Mouse (Mus musculus) fibroblast of lung, adult 2 months (primary cell): ENCODE measurements at regions not wholly inside any gene's neighbourhood (a gene's known extent, or its start where the extent isn't known, plus 50 kb on each side); places are given as distances from the start of the nearest gene placed in this dataset.

Source experiments
- DNase-seq: peaks from one replicate; pipeline ENCODE4 v3.0.0-alpha.2; 2011; ENCODE audit warnings: low read depth

DNA sequence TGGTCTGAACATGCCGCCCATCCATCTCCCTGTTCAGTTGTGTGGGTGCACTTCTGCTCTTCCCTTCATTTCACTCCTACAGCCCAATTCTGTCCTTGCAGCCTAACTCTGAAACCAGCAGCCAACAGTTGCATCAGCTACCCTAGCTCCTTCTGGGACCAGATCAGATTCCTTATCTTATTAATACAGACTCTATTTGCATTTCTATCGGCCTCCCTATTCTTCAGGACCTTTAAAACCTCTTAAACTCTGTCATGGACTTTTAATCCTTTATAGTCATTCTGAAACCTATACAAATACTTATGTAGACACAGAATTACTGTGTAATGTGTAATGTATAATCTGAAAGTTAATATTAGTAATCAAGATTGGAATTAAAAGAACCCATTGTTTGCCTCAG, 195.9 kb upstream of the Thbs1 start:
- no peak for DNase-seq

DNA sequence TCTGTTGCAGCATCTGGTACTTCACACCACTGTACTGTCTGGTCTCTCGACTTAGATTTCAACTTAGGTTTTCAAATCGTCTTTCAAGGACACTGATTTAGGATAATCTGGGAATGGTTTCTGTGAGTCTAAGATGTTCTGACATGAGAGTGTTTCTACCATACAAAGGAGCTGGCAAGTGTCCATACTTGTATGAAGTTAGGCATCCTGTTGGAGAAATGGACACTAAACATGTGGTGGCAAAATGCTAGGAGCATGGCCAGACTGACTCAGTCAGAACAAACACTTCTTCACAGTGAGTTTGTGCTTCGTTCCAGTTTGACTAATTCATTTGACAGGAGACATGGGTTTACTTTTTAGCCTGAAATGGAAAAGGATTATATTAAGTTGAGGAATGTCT, 194.5 kb upstream of the Thbs1 start:
- DNase-seq: no peak

DNA sequence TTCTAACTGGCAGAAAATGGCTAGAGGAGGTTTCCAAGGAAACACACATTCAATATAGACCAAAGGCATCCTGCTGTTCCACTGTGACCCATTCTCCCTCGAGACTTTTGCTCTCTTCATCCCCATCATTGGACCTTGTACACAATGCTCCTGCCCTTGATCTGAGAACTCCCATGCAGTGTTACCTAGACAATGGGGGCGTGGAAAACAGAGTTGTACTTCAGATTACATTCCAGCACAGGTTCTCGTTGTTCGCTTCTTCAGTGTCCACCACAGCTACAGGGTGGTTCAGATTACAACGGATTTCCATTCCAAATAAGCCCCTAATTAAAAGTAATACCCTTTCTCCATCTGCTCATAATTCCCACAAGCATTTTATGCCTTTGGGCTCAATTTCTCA, 186.8 kb upstream of the Thbs1 start:
- DNase-seq: no peak

DNA sequence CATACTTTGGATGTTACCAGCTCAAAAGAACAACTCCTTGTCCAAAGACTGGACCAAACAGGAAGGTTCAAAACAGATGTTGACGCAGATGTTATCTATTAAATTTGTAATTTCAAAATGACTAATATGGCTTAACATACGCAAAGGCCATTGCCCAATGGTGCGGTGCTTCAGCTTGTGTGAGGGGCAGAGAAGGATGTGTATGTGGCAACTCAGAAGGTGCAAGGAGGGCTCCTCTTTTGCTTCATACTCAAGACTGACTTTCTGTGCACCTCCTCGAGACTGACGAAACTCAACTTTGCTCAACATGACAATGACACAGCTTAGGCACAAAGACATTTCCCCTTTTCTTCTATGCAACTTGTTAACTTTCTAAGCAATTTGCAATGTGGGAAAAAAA, 186.3 kb upstream of the Thbs1 start:
- DNase-seq: no peak

DNA sequence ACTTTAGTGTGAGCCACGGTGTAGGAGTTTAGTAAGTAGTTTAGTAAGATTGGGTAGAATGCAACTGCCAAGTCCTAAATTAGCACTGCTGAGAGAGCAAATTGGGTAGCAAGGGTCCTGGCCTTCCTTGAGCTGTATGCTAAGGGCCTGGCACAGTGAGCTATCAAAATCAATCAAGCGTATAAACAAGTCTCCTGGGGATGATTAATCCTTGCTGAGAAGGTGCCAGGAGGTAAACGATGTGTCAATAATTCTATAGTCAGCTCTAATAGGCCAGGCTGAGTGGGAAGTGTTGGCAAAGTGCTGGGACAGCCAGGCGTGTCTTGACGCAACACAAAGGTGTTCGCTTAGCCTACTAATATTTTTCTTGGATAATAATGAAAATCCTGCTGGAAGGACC, 183.6 kb upstream of the Thbs1 start:
- peak; percentile 28 for DNase-seq

DNA sequence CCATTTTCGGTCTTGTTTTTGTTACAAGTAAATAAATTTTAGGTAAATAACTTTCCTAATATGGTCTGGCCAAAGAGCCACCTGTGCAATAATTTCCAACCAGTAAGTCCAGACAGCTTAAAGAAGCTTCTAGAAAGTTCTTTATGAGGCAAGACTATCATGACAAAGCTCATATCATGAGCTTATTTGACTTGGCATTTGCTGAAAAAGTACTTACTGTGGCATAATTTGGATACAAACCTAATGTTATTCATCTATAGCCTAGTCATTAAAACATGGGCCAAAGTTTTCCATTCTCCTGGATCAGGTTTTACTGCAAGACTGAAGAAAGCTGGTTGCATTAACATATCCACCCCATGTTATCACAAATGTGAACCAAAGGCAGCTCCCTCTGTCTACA, 182.1 kb upstream of the Thbs1 start:
- DNase-seq: no peak

DNA sequence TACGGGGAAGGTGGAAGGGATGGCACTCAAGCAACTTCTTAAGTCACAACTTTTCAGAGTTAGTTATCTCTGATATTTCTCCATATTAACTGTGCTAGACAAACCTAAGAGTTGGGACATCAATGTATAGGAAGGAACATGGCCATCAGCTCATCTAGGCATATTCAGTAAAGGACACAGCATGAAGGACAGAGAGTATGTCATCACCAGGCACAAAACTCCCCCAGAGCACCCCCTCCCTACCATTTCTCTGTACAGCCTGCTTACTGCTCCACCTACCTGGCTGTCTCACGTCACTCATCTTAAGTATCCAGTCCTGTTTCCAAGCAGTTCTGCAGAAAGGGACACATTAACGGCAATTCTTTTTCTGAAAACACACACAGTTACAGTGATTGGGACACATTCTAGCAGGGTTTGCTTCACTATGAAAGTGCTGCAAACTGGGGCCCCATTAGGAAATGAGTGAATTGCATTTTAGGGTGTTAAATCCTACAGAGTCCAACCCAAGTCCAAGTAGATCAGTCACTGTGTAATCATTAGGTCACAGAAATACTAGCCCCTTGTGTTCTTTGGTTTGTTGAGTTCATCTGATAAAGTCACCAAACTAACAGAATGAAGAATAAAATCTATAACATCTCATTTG, 180.7 kb upstream of the Thbs1 start:
- no peak for DNase-seq

DNA sequence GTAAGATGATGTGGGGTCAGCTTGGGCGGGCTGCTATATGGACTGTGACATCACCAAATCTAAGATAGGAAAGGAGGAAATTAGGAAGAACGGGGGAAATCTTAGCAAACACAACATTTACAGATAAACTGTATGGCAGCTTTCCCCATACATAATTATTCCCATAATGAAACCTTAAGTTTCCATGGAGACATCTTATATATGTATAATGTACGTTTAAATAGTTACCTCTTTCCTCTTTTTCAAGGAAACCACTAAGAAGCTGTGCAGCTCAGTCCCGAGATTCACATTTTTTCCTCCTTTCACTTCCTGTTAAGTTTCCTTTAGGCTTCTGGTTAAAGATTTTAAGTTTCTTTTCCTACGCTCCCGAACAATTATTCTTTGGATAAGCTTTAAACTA, 175.1 kb upstream of the Thbs1 start:
- no peak for DNase-seq

DNA sequence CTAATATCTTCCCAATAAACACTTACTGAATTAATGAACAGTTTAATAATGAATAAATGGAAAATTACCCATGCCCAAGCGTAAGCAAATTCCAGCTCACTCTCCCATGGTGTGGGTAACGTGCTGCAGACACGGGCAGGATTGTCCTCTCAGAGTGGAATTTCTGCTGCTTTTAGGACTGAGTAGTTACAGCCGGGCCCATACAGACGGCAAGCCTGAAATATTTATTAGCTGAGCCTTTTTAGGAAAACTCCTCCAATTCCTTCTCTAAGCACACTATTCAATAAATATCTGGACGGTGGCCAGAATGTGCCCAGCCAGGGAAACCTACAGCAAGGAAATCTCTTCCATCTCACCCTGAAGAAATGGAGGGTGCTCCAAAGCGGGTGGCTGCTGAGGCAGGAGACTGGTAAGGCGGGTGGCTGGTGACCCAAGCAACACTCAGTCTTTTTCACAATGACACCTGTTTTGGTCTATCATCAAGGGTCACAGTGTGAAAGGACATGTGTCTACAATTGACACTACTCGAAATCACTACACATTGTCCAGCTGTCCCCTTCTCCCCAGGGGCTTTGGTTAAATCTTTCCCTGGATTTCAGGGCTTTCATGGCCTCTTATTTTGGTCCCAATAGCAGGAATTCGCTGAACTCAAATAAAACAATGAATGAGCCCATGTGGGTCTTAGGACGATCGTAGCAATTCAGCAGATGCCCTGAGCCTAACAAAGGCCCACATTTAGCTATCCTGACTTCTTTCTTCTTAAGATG, 173.2 kb upstream of the Thbs1 start:
- no peak for DNase-seq

DNA sequence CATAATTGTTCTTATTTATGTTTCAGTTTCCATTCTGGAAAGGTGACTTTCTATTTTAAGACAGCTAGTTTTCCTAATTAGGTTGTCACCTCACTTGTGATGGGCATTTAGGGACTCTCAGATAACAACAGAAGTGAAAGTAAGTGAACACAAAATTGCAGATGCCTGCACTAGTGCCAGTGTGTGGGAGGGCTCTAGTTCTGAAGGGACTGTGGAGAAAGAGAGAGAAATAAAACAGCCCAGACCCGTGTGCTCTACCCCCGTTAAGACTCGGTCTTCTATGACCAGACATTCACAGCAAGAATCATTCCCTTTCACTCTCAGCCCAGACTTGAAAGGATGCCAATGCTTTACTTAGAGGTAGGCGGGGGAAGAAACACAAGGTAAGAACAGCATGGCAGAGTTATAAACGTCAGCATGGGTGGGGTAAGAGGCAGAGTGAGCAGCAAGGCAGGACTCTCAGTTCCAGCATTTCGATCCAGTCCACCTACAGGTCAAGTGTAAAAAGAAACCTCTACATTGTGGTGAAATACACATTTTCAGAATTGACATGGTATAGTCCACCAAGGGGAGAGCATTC, 170.1 kb upstream of the Thbs1 start:
- no peak for DNase-seq

DNA sequence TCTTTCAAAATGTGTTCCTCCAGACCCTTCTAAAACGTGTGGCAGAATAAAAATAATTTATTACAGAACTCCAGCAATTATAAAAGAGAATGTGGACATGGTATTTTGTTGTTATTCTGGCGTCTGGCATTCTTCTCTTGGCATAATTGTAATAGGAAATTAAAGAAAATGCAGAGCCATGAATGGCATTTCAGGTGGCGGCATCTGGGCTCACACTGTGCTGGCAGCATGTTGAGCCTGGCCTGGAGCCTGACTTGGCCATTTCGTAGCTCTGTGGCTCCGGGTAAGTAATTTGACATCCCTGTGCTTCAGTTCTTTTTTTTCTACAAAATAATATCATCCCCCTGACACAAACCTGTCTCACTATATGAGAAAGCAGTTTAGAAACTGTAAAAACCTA, 168.0 kb upstream of the Thbs1 start:
- no peak for DNase-seq

DNA sequence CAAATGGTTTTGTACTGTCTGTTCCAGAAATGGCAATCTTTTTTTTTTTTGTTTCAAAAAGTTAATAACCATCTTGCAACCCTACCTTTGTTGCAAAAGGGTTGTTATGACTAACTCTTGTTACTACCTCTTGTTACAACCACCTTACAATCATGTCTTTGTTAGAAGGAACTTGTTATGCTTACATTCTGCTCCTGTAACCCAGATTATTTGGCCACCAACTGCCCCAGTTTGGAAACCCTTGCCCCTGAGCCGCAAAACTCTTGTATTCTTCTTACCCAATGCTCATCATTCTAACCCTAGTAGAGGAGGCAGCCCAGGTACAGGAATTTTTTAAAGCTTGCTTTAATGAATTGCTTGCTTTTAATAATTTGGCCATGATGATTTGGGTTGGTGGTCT, 167.4 kb upstream of the Thbs1 start:
- no peak for DNase-seq

DNA sequence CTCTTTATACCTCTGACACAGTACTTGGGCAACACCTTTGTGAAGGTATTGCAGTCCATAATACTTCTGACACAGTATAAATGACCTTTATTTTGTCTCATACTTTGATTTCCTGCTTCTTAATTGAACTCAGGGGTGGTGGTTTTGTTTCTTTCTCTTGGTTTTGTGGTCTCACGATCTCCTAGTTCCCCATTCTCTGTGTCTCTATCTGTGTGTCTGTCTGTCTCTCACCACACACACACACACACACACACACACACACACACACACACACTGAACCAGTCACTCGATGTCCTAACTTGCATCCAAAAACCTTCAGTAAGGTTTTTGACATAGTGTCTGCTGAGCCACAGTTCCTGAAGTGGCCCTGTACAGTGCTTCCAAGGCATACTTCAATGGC, 166.7 kb upstream of the Thbs1 start:
- no peak for DNase-seq

DNA sequence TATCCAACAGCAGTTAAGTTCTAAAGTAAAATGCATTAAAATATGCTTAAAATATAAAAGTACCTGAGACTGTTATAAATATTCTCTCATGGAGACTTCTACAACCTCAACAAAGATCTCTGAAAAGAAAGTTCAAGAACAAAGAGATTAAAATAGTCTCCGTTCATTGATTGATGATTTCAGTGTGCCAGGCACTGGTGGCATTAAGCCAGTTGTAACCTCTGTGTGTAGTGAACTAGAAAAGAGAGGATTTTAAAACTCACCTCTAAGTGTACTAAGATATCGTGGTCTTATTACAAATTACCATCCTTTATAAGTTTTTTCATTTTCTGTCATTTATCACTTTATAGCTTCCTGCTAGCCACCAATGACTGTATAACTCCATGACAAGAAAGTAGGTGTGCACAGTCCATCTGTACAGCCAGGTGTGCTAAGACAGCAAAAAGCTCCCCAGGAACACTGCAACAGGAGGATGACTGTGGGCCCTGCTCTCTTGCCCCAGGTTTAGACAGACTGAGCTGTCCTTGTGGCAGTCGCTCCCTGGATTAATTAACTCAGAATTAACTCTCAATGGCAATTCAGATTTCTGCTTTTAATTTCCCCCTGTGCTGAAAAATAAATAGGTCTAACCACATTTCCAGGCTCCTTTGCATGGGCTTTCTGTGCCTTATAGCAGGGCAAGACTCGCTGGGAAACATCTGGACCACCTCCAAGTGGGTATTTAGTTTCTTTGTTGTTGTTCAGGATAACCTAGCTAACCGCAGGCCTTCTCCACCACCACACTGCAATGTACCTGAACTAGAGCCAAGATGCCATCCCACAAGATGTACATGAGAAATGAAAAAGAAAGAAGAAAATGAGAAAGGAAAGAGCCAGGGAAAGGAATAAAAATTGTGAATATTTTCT, 161.0 kb upstream of the Thbs1 start:
- no peak for DNase-seq

DNA sequence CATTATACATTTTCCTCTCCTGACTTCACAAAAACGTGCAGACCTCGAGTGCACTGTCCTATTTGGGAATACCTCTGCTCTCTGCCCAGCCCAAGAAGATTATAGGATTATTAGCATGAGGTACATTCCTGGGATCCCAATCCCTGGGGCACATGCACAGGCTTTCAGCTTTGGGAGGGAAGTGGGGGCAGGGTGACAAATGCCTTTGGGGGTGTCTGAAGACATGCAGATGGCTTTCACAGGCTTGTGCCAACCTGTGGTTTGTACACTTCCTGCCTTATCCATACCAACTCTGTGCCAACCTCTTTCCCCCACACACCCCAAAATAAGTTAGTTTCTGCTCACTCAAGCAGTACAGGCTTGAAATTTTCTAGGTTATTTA, 160.3 kb upstream of the Thbs1 start:
- no peak for DNase-seq

DNA sequence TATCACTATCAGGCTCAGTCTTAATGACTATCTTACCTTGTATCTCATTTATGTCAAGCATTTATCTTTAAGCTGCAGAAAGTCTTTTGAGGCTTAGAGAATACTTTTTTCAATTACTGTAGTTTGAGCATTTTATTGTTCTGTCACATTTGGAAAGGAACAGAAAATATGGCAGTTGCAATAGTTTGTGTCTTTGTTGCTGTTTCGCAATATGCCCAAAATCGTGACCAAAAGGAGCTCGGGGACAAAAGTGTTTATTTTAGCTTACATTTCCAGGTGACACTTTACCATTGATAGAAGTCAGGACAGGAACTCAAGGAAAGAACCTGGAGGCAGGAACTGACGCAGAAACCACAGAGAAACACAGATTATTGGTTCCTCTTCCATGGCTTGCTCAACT, 152.9 kb upstream of the Thbs1 start:
- DNase-seq: no peak

DNA sequence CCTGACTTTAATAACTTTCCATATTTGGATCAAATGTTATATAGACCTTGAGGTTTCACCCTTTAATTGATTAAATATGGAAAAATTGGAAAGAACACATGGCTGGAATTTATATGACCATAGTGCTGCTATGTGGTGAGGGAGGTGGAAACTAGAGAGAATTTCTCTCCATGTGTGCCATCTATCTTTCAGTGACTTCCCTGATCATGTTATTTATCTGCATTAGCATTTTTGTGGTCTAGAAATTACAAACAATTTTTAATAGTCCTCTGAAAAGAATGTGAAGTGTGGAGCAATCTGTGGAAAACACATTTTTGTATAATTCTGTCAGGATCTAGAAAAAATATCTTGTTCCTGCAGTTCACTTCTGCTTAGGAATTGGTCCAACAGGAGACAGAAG, 152.2 kb upstream of the Thbs1 start:
- DNase-seq: peak; percentile 55

DNA sequence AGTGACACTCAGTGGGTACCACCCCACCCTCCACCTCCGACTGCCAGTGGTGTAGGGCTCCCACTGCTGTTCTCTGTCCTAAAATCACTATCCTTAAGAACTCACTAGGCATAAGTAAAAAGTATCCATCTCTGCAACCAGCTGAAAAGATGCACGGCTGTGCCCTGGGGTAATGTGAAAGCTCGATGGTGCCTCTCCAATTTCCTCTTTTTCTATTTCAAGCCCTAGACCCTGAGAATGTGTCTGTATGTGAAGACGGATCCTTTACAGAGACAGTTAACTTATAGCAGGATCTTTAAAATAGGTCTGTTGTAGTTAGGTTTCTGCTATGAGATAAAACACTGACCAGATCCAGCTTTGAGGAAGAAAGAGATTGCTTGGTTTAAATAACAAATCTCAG, 149.1 kb upstream of the Thbs1 start:
- DNase-seq: no peak

DNA sequence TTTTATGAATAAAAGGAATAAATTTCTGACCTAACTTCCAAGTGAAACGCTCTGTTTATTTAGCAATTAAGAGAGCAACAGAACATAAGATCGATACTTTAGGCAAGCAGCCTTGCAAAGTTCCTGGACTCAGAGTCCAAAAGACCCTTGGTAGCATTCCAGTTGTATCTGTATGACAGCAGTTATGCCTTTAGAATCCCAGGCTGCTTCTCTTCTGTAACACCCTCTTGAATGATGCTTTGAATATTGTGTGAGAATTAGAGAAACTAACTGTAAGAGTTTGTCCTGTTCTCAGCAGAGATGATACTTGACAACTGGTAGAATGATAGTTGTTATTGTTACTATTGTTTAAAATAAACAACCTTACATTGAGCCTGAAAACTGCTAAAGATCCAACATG, 148.2 kb upstream of the Thbs1 start:
- DNase-seq: no peak

DNA sequence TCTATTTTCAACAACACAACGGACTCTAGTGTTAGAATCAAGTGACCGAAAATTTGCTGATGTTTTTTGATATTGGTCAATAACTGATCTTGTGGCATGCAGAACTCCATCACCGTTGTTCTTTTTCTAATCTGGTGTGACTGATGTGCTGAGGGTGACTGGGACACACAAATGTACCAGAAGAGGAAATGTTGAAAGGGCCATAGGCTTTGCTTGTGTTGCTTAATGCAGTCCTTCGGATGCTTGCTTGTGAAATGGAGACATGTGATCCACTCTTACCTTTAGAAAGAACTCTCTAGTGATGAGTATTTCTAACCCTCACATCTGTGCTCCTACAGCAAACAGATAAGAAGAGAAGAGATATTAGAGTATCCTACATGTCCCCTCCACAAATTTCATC, 145.9 kb upstream of the Thbs1 start:
- no peak for DNase-seq

DNA sequence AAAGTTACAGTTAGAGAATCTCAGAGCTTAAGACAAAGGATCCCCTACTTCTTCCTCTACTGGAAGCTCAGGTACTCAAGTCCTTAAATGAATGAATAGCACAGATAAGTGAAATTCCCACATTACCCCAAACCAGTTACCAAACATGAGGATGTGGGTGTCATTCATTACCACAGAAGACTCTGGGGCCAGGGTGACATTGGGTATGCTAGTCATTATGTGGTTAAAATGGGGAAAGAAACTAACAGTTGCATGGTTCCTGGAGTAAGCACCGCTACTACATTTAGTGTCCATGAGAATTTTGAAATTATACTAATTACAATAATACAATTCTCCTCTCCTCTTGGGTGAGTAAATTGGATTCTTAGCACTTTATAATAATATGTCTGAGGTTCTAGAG, 142.9 kb upstream of the Thbs1 start:
- DNase-seq: no peak

DNA sequence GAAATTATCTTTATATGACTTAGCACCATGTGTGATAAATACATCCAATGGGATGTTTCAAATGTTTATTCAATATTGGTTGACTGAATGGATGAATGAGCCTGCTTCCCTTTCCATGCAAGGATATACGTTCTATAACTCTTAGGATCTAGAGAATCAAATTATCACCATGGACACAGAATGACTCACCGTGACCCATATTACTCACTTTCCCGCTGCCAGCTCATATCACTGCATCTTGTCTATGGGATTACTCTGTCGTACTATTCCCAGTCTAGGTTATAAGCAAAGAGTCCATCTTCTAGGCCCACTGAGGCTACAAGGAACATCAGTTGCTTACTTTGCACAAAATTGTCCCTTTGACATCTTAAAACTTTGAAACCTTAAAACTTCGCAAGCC, 141.0 kb upstream of the Thbs1 start:
- DNase-seq: no peak

DNA sequence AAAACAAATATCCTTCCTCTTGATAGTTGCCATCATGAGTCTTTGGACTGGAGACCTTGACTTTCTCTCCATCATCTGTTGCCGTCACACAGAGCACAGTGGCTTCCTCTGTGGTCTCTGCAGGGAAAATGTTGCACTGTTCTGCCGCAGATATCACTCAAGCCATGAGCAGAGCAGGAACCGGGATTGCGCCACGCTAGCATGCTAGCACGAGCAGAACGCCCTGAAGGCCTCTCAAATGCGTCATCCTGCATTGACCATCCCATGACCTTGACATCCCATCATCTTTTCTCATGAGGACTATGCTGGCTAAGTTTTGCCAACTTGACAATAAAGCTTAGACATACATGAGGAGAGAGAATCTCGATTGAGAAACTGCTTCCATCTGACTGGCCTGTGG, 134.6 kb upstream of the Thbs1 start:
- no peak for DNase-seq
